Mouse (Mus musculus) megakaryocyte-erythroid progenitor cell, adult 5-6 weeks (primary cell): Measurements from ENCODE around the gene Ddr1. TPM values are rescaled to one million over a fixed set of nuclear protein-coding genes. Genes with fewer than 3 reads are reported as not detected.
A peak's percentile ranks its signal among the peaks of the same experiment; 100 is the strongest.
"Not testable (repeated sequence)": the region's sequence is repeated elsewhere in the genome, so short reads cannot be mapped to it uniquely, and the experiment has no call there.

ENCODE experiments used
- ATAC-seq: replicated peaks from 2 replicates; pipeline ENCODE4 v1.8.0; 2016; ENCODE audit warnings: mild to moderate bottlenecking, inconsistent platforms; ENCODE audit not compliant: severe bottlenecking, poor library complexity, low FRiP score, low TSS enrichment
- total RNA-seq, 2 experiments: library from RNA; stranded (forward) in 1 of 2; stranded (reverse) in 1 of 2; fragments of 200-1000, 215-1000 nt in 1 of 2; fragments of >200 nt in 1 of 2; fragmentation: Nextera tagmentation in 1 of 2; gene quantifications; 2 replicates each; pipeline ENCODE4 v1.2.3; 2014 to 2017

Gene Ddr1
- total RNA-seq (2014; fragmentation: Nextera tagmentation) (not detected in 2 replicates), total RNA-seq (2017) (not detected in 2 replicates)

GRCm38 (mm10) chr17:35704621-35705464, at the start of gene Ddr1:
Ddr1 (minus strand) TSS chr17:35704621.
- ATAC-seq: 0 out of 2 replicates have a peak, but pooled peaks have one; percentile 21

GRCm38 (mm10) chr17:35753668-35754067, 49.2 kb upstream of the Ddr1 start:
- no peak for ATAC-seq

GRCm38 (mm10) chr17:35752221-35752811, 47.9 kb upstream of the Ddr1 start:
- peak; percentile 68 for ATAC-seq

- ATAC-seq: no peak
These were observed 45.3 kb upstream of the Ddr1 start for GRCm38 (mm10) chr17:35749685-35750084.

- ATAC-seq: no peak
These were observed 39.9 kb upstream of the Ddr1 start for GRCm38 (mm10) chr17:35744361-35744760.

- ATAC-seq: peak; percentile 47
These were observed 38.5 kb upstream of the Ddr1 start for GRCm38 (mm10) chr17:35742948-35743347.

GRCm38 (mm10) chr17:35741589-35742226, 37.3 kb upstream of the Ddr1 start:
- ATAC-seq: peak; percentile 88

GRCm38 (mm10) chr17:35740276-35740880, 36.0 kb upstream of the Ddr1 start:
- ATAC-seq: no peak

- peak; percentile 27; the same call in 1 of the 2 replicates for ATAC-seq
These were observed 35.3 kb upstream of the Ddr1 start for GRCm38 (mm10) chr17:35739675-35740074.

GRCm38 (mm10) chr17:35737743-35738142, 33.3 kb upstream of the Ddr1 start:
- peak; percentile 54; the same call in 1 of the 2 replicates for ATAC-seq

- peak; percentile 75 for ATAC-seq
These were observed 32.0 kb upstream of the Ddr1 start for GRCm38 (mm10) chr17:35736280-35736960.

- ATAC-seq: no peak
These were observed 30.1 kb upstream of the Ddr1 start for GRCm38 (mm10) chr17:35734478-35734877.

- no peak for ATAC-seq
These were observed 29.0 kb upstream of the Ddr1 start for GRCm38 (mm10) chr17:35733398-35733797.

- no peak for ATAC-seq
These were observed 27.2 kb upstream of the Ddr1 start for GRCm38 (mm10) chr17:35731431-35732145.

- ATAC-seq: not testable (repeated sequence)
These were observed 25.7 kb upstream of the Ddr1 start for GRCm38 (mm10) chr17:35730112-35730511.

- ATAC-seq: no peak
These were observed 24.4 kb upstream of the Ddr1 start for GRCm38 (mm10) chr17:35728821-35729220.

GRCm38 (mm10) chr17:35727471-35728205, 23.2 kb upstream of the Ddr1 start:
- ATAC-seq: no peak

- ATAC-seq: no peak
These were observed 22.6 kb upstream of the Ddr1 start for GRCm38 (mm10) chr17:35727028-35727427.
